Mouse (Mus musculus) limb, embryonic 14.5 days (tissue): ENCODE results near the gene Klrd1. TPM values are rescaled to one million over a fixed set of nuclear protein-coding genes. Genes with fewer than 3 reads are reported as not detected.

Experiments used
- ATAC-seq: fragments of 200-750 bp; cut with Nextera tagmentation; 2 replicates; pipeline ENCODE4 v1.8.0; 2017; ENCODE audit warnings: low read depth, moderate number of reproducible peaks, moderate TSS enrichment; ENCODE audit not compliant: low FRiP score
- DNase-seq: peaks from one replicate; pipeline ENCODE4 v3.0.0-alpha.2; 2015; ENCODE audit warnings: low spot score
- H3K27ac ChIP-seq: fragments of 300-500 bp; sonication (generic); replicated peaks from 2 replicates; pipeline ENCODE4 v1.5.1; 2014; ENCODE audit warnings: low read depth, mild to moderate bottlenecking, low read length, moderate library complexity, mixed read lengths
- H3K27me3 ChIP-seq: fragments of 300-500 bp; sonication (generic); 2 replicates; pipeline ENCODE4 v1.6.1; 2014; ENCODE audit warnings: low read length, mixed read lengths; ENCODE audit not compliant: control insufficient read depth, insufficient read depth
- H3K36me3 ChIP-seq: fragments of 300-500 bp; sonication (generic); 2 replicates; pipeline ENCODE4 v1.6.1; 2014; ENCODE audit warnings: mild to moderate bottlenecking, low read length, moderate library complexity, mixed read lengths; ENCODE audit not compliant: control insufficient read depth, insufficient read depth
- H3K4me1 ChIP-seq: fragments of 300-500 bp; sonication (generic); 2 replicates; pipeline ENCODE4 v1.6.1; 2014; ENCODE audit warnings: antibody characterized with exemption, low read length, mixed read lengths; ENCODE audit not compliant: control insufficient read depth, insufficient read depth
- H3K4me2 ChIP-seq: fragments of 300-500 bp; sonication (generic); replicated peaks from 2 replicates; pipeline ENCODE4 v1.6.1; 2014; ENCODE audit warnings: low read depth, mild to moderate bottlenecking, low read length, moderate library complexity; ENCODE audit not compliant: severe bottlenecking
- H3K4me3 ChIP-seq: fragments of 300-500 bp; sonication (generic); replicated peaks from 2 replicates; pipeline ENCODE4 v1.5.1; 2014; ENCODE audit warnings: low read length
- H3K9ac ChIP-seq: fragments of 300-500 bp; sonication (generic); 2 replicates; pipeline ENCODE4 v1.6.1; 2014; ENCODE audit warnings: mild to moderate bottlenecking, low read depth, low read length, moderate library complexity; ENCODE audit not compliant: severe bottlenecking
- H3K9me3 ChIP-seq: fragments of 300-500 bp; sonication (generic); 2 replicates; pipeline ENCODE4 v1.6.1; 2016; ENCODE audit warnings: low read length; ENCODE audit not compliant: control insufficient read depth
- POLR2A ChIP-seq: fragments of 200-500 bp; IDR thresholded peaks from 2 replicates; pipeline ENCODE4 v1.8.0; 2012; ENCODE audit warnings: inconsistent platforms, mild to moderate bottlenecking, moderate library complexity, borderline replicate concordance; ENCODE audit not compliant: insufficient read depth, insufficient read length; ENCODE audit errors: extremely low read depth
- WGBS: fragments of 180-500 bp; shearing (Covaris S2); extraction: QIAGEN DNeasy Blood & Tissue Kit; methylation state at CpG from one replicate; pipeline ENCODE4 v1.1.7; 2014; 5-methylcytosine and 5-hydroxymethylcytosine counted together
- polyA plus RNA-seq, 2 experiments: library from polyadenylated mRNA; depleted of rRNA in 1 of 2; stranded (reverse) in 1 of 2; unstranded in 1 of 2; fragments of >200 nt; fragmentation: Nextera tagmentation in 1 of 2; extraction: Ambion mirVana in 1 of 2; gene quantifications; 2 replicates each; pipeline versions ENCODE4 v1.2.1 to v1.2.3; 2012 to 2014

Gene Klrd1
- polyA plus RNA-seq, 2 experiments: 0.24 TPM; not detected in 1

DNA sequence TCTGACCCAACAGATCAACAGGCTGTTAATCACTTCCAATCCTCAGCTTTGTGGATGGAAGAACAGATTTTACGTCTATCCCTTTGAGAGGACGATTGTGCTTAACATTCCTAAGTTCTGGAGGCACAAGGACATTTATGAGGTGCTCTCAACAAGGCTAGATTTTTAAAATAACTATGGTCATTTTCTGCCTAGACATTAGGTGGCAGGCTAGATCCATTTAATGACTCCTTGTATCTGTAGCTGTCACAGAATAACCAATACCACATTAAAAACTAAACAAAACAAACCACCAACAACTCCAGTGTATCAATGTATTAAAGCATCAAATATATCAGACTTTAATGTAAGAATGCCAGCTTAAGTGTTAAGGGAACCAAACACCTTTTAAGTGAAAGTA lies 16.3 kb upstream of the Klrd1 start:
- WGBS: 5% methylated on average over 2 of the region's 2 CpGs
- H3K4me2 ChIP-seq: no peak overlapping the region
- ATAC-seq (no peak), DNase-seq (no peak)
- H3K27ac ChIP-seq: no peak overlapping the region
- TF ChIP-seq POLR2A: no peak
- no peaks in the 10 kb centered on the region for H3K9me3 ChIP-seq
- no peaks in the 10 kb centered on the region for H3K27me3 ChIP-seq
- H3K36me3 ChIP-seq: no peaks in the 10 kb centered on the region
- H3K4me1 ChIP-seq: no peaks in the 10 kb centered on the region
- H3K4me3 ChIP-seq: no peak overlapping the region
- H3K9ac ChIP-seq: no peak overlapping the region

GRCm38 (mm10) chr6:129577605-129578004 lies 14.0 kb upstream of the Klrd1 start, which contains the start of gene Klre1:
Klre1 (plus strand) TSS chr6:129577905.
- ATAC-seq: no peak
- H3K36me3 ChIP-seq: no peaks in the 10 kb centered on the region
- H3K9me3 ChIP-seq: no peaks in the 10 kb centered on the region
- H3K27me3 ChIP-seq: no peaks in the 10 kb centered on the region
- 90% methylated on average over 8 of the region's 8 CpGs for WGBS
- H3K4me3 ChIP-seq: no peak within 1 kb of the TSS
- no peak within 1 kb of the TSS for H3K4me2 ChIP-seq
- H3K27ac ChIP-seq: no peak within 1 kb of the TSS
- DNase-seq: no peak
- H3K9ac ChIP-seq: no peak within 1 kb of the TSS
- H3K4me1 ChIP-seq: no peaks in the 10 kb centered on the region
- no peak for TF ChIP-seq POLR2A

DNA sequence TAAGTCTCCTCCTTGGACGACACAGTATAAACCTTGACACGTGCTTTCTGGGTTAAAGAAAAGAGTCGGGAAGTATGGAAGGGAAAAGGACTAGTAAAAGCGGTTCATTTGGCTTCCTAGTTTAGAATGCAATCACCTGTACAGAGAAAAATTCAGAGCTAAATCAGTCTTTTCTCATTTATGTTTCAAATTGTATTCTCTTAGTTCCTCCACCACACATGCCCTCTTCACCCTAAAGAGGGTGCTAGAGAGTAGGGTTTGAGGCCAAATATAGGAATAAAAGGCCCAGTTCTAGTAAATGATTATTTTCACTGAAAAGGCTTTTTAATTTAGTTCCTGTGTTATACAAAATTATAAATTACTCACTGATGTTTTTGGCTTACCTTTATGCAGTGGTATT lies 10.3 kb upstream of the Klrd1 start:
- WGBS: 58% methylated on average over 4 of the region's 4 CpGs

GRCm38 (mm10) chr6:129581896-129582295 lies 9.7 kb upstream of the Klrd1 start:
- TF ChIP-seq POLR2A: no peak
- WGBS: 63% methylated on average over 4 of the region's 4 CpGs
- H3K27me3 ChIP-seq: no peaks in the 10 kb centered on the region

More for the DNA sequence above, 10.3 kb upstream of the Klrd1 start:
- H3K4me2 ChIP-seq: no peak overlapping the region
- H3K9me3 ChIP-seq: no peaks in the 10 kb centered on the region
- no peak overlapping the region for H3K4me3 ChIP-seq
- H3K4me1 ChIP-seq: no peaks in the 10 kb centered on the region
- no peaks in the 10 kb centered on the region for H3K36me3 ChIP-seq
- no peak for TF ChIP-seq POLR2A
- DNase-seq (no peak), ATAC-seq (no peak)
- no peaks in the 10 kb centered on the region for H3K27me3 ChIP-seq
- H3K27ac ChIP-seq: no peak overlapping the region
- H3K9ac ChIP-seq: no peak overlapping the region

DNA sequence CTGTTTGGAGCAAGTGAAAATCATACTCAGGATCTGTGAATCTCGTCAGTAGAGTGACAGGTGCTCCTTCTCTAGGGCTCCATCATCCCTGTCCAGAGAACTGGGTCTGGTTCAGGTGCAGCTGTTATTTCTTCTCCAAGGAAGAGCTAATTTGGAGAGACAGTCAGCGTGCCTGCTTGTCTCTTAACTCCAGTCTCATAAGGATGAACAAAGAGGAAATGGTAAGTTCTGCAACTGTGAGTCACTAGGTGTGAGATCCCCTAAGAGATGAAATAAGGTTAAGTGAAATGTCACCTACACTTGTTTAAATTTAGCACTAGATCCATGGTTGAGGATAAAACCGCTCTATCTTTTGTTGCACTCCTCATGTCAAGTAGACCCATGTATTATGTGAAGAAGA lies 8.6 kb upstream of the Klrd1 start:
- Histone ChIP-seq H3K36me3 (no peaks in the 10 kb centered on the region), H3K27ac (no peak overlapping the region), H3K4me2 (no peak overlapping the region), H3K4me1 (no peaks in the 10 kb centered on the region), H3K27me3 (no peaks in the 10 kb centered on the region), H3K9me3 (no peaks in the 10 kb centered on the region), H3K4me3 (no peak overlapping the region), H3K9ac (no peak overlapping the region)
- WGBS: 76% methylated on average over 3 of the region's 3 CpGs
- DNase-seq (no peak), ATAC-seq (no peak)
- no peak for TF ChIP-seq POLR2A

More at GRCm38 (mm10) chr6:129581896-129582295, 9.7 kb upstream of the Klrd1 start:
- Histone ChIP-seq H3K9ac (no peak overlapping the region), H3K4me1 (no peaks in the 10 kb centered on the region), H3K9me3 (no peaks in the 10 kb centered on the region), H3K27ac (no peak overlapping the region), H3K36me3 (no peaks in the 10 kb centered on the region), H3K4me3 (no peak overlapping the region), H3K4me2 (no peak overlapping the region)
- DNase-seq (no peak), ATAC-seq (no peak)

DNA sequence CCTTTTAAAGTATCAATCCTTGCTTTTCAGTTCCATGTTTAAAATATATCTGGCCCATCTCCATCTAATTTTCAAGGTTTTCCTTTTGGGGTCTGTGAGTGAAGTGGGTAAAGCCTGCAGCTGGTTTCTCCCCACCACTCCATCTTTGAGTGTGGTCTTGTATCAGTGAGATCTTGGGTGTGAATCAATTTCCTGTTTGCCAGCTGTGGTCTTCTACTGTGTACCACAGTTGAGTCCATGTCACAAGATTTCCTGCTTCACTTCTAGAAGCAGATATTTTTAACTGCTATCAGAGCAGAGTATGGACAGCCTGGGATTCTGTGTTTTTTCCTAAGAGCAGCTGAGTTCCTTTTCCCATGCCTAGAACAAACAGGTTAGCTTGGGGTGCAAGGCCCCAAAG lies 16.8 kb downstream of the Klrd1 start:
- H3K4me3 ChIP-seq: no peak overlapping the region

More for the DNA sequence above, 16.8 kb downstream of the Klrd1 start:
- DNase-seq (no peak), ATAC-seq (no peak)
- TF ChIP-seq POLR2A: no peak
- H3K27me3 ChIP-seq: no peaks in the 10 kb centered on the region
- no peak overlapping the region for H3K9ac ChIP-seq
- H3K4me2 ChIP-seq: no peak overlapping the region
- no peaks in the 10 kb centered on the region for H3K9me3 ChIP-seq
- no peak overlapping the region for H3K27ac ChIP-seq
- H3K36me3 ChIP-seq: no peaks in the 10 kb centered on the region
- H3K4me1 ChIP-seq: no peaks in the 10 kb centered on the region
